Mouse (Mus musculus) stomach, postnatal 0 days (tissue): ENCODE measurements around the gene Prpf19. TPM values are rescaled to one million over a fixed set of nuclear protein-coding genes. Genes with fewer than 3 reads are reported as not detected.

Experiments
- ATAC-seq: fragments of 200-750 bp; cut with Nextera tagmentation; 2 replicates; pipeline ENCODE4 v1.8.0; 2017; ENCODE audit not compliant: low FRiP score, low TSS enrichment
- DNase-seq: peaks from one replicate; pipeline ENCODE4 v3.0.0-alpha.2; 2016; ENCODE audit warnings: low spot score
- H3K27ac ChIP-seq: fragments of 300-500 bp; sonication (generic); replicated peaks from 2 replicates; pipeline ENCODE4 v1.5.1; 2014; ENCODE audit warnings: mild to moderate bottlenecking, control low read depth
- H3K27me3 ChIP-seq: fragments of 300-500 bp; sonication (generic); 2 replicates; pipeline ENCODE4 v1.6.1; 2014; ENCODE audit warnings: low read length; ENCODE audit not compliant: control insufficient read depth, insufficient read depth
- H3K36me3 ChIP-seq: fragments of 300-500 bp; sonication (generic); 2 replicates; pipeline ENCODE4 v1.6.1; 2014; ENCODE audit warnings: low read length, mixed read lengths; ENCODE audit not compliant: control insufficient read depth, insufficient read depth
- H3K4me1 ChIP-seq: fragments of 300-500 bp; sonication (generic); replicated peaks from 2 replicates; pipeline ENCODE4 v1.6.1; 2014; ENCODE audit warnings: antibody characterized with exemption; ENCODE audit not compliant: control insufficient read depth, insufficient read depth
- H3K4me2 ChIP-seq: fragments of 300-500 bp; sonication (generic); replicated peaks from 2 replicates; pipeline ENCODE4 v1.6.1; 2014; ENCODE audit warnings: low read depth, mild to moderate bottlenecking, control low read depth, moderate library complexity
- H3K4me3 ChIP-seq: fragments of 300-500 bp; sonication (generic); 2 replicates; pipeline ENCODE4 v1.5.1; 2014; ENCODE audit warnings: low read depth, low read length, control low read depth
- H3K9ac ChIP-seq: fragments of 300-500 bp; sonication (generic); 2 replicates; pipeline ENCODE4 v1.6.1; 2014; ENCODE audit warnings: mild to moderate bottlenecking, low read length, control low read depth, mixed read lengths
- H3K9me3 ChIP-seq: fragments of 300-500 bp; sonication (generic); 2 replicates; pipeline ENCODE4 v1.6.1; 2016; ENCODE audit warnings: low read length; ENCODE audit not compliant: control insufficient read depth
- CTCF ChIP-seq: IDR thresholded peaks from 2 replicates; pipeline ENCODE4 v1.5.1; 2016; ENCODE audit warnings: antibody characterized with exemption, low read depth, mild to moderate bottlenecking, moderate library complexity
- EP300 ChIP-seq: optimal IDR thresholded peaks from 2 replicates; pipeline ENCODE3; 2016; ENCODE audit warnings: antibody characterized with exemption
- WGBS: fragments of 180-500 bp; shearing (Covaris S2); extraction: QIAGEN DNeasy Blood & Tissue Kit; methylation state at CpG from one replicate; pipeline ENCODE4 v1.1.7; 2014; 5-methylcytosine and 5-hydroxymethylcytosine counted together
- polyA plus RNA-seq: library from polyadenylated mRNA; unstranded; fragments of >200 nt; fragmentation: Nextera tagmentation; extraction: Ambion mirVana; gene quantifications from 2 replicates; pipeline ENCODE4 v1.2.1, GENCODE M21; 2015

Prpf19 gene
- polyA plus RNA-seq, 1 experiment from 2014 or later: 19.5 TPM

DNA sequence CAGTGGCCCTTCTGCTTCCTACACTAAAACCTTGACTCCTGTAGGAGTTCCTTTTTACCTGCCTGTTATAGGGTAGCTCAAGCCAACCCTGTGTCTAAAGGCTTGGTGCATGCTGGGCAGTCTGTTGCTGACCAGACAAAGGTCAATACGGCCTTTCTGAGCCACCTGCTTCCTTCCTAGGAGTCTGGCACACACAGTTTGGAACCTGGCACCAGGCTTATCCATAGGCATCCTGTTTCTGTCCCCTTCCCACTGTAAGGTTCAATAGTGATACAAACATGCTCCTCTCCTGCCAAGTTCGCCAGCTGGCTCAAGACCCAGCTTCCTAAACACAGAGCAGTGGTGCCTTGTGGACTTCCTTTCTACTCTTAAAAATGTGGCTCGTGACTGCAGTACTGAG, 51.5 kb downstream of the Prpf19 start:
- Histone ChIP-seq H3K27me3 (no peaks in the 10 kb centered on the region), H3K4me2 (no peak overlapping the region), H3K9ac (peak overlapping the region; percentile 27; the same call in 1 of the 2 replicates), H3K27ac (no peak overlapping the region), H3K9me3 (no peaks in the 10 kb centered on the region), H3K36me3 (peaks cover 8% of the 10 kb centered on the region; the same call in 1 of the 2 replicates), H3K4me1 (no peaks in the 10 kb centered on the region; the same call in 1 of the 2 replicates), H3K4me3 (no peak overlapping the region)
- ATAC-seq (no peak), DNase-seq (no peak)
- TF ChIP-seq CTCF (no peak), EP300 (no peak)
- WGBS: 84% methylated on average over 3 of the region's 3 CpGs

DNA sequence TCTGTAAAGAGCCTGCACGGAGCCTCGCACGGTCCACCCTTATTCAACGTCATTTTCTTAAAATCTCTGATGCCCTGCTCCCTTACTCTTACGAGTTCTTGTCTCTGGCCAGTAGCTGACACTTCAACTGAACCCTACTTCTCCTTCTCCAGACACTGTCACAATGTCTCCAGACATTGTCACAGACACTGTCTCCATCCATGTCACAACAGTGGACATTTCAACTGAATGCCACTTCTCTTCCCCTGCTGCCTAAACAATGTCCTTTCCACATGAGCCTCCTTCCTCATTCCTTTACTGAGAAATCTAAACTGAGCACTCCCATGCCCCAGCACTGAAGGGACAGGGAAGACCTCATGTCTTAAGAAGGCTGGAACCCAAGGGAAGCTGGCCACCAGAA, 52.2 kb downstream of the Prpf19 start:
- WGBS: 79% methylated on average over 5 of the region's 5 CpGs
- Histone ChIP-seq H3K4me3 (peak overlapping the region; percentile 61), H3K9me3 (no peaks in the 10 kb centered on the region), H3K4me1 (no peaks in the 10 kb centered on the region; the same call in 1 of the 2 replicates), H3K4me2 (peak overlapping the region; percentile 99), H3K36me3 (peaks cover 8% of the 10 kb centered on the region; the same call in 1 of the 2 replicates), H3K27ac (no peak overlapping the region), H3K9ac (peak overlapping the region; percentile 84), H3K27me3 (no peaks in the 10 kb centered on the region)
- ATAC-seq (no peak), DNase-seq (no peak)
- TF ChIP-seq EP300 (no peak), CTCF (no peak)

DNA sequence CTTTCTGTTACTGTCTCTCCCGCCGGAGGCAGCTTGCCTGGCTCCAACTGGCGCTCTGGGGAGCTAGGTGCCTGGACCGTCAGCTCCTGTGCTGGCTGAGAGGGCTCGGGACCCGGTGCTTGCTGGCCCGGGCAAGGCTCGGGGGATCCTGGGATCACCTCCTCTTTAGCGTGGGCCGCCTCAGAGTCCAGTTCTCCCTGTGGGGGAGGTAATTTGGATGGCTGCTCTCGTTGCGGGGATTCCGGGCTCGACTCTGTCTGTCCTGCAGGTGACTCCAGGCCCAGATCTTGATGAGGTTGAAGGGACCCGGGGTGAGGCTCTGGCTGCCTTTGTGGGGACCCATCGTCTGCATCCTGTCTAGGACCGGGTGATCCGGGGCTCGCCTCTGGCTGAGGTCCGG, 53.4 kb downstream of the Prpf19 start:
- under 1% methylated on average over 20 of the region's 20 CpGs for whole genome bisulfite sequencing

DNA sequence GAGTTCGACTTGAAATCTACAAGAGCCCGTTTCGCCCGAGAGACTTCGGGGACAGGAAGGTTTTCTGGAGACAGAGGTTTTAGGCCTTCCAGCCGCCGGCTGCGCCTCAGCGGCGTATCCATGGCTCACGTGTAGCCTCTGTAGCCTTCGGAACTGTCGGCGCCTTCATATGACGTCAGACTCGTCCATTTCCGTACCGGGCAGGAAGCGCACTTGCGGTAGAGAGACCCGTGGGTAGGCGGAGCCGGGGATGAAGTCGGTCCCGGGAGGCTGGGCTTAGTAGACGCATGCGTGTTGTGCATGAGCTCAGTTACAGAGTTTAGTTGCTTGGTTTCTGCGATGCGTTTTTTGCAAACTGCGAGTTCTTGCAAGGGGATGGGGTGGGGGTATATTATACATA, 54.1 kb downstream of the Prpf19 start, which contains the start of gene Ccdc86:
Gene Ccdc86 (minus strand): TSS at position 155 of the 400 bp plus-strand sequence.
- ATAC-seq: peak; percentile 97
- H3K36me3 ChIP-seq: peaks cover under 1% of the 10 kb centered on the region; the same call in 1 of the 2 replicates
- no peaks in the 10 kb centered on the region; the same call in 1 of the 2 replicates for H3K4me1 ChIP-seq
- H3K9ac ChIP-seq: peak within 1 kb of the TSS; percentile 84
- peak; percentile 98 for DNase-seq
- H3K9me3 ChIP-seq: no peaks in the 10 kb centered on the region
- TF ChIP-seq CTCF (no peak), EP300 (no peak)
- H3K27me3 ChIP-seq: no peaks in the 10 kb centered on the region
- peak within 1 kb of the TSS; percentile 69 for H3K27ac ChIP-seq
- 0% methylated on average over 30 of the region's 30 CpGs for WGBS
- H3K4me3 ChIP-seq: peak within 1 kb of the TSS; percentile 61
- peak within 1 kb of the TSS; percentile 99 for H3K4me2 ChIP-seq

More for the DNA sequence above, 53.4 kb downstream of the Prpf19 start:
- Histone ChIP-seq H3K4me1 (no peaks in the 10 kb centered on the region; the same call in 1 of the 2 replicates), H3K9ac (peak overlapping the region; percentile 84), H3K36me3 (peaks cover 7% of the 10 kb centered on the region; the same call in 1 of the 2 replicates), H3K27ac (peak overlapping the region; percentile 40; the same call in 1 of the 2 replicates), H3K27me3 (no peaks in the 10 kb centered on the region), H3K4me3 (peak overlapping the region; percentile 61), H3K9me3 (no peaks in the 10 kb centered on the region), H3K4me2 (peak overlapping the region; percentile 99)
- no peak for TF ChIP-seq CTCF
- TF ChIP-seq EP300: no peak
- DNase-seq: peak; percentile 27
- ATAC-seq: no peak

DNA sequence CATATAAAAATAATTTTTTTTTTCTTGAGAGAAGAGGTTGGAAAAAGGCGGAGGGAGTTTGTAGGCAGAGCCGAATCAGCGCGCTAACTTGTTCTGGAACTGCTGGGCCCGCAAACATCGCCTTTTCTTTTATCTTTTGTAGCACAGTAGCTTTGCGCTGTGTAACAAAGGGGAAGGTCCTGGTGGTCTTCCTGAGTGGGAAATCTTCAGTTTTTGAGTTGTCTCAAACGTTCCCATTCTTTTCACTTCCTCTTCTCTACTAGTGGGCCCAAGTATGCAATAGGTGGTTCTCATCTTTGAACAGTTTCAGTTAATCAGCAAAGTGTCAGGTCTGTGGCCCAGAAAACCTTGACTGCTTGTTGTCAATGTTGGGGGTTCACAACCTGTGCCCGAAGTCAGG, 54.5 kb downstream of the Prpf19 start:
- Histone ChIP-seq H3K27me3 (no peaks in the 10 kb centered on the region), H3K36me3 (no peaks in the 10 kb centered on the region), H3K4me1 (no peaks in the 10 kb centered on the region; the same call in 1 of the 2 replicates), H3K9me3 (no peaks in the 10 kb centered on the region), H3K4me2 (peak overlapping the region; percentile 52), H3K9ac (peak overlapping the region; percentile 43), H3K4me3 (peak overlapping the region; percentile 61; the same call in 1 of the 2 replicates), H3K27ac (peak overlapping the region; percentile 69)
- 19% methylated on average over 9 of the region's 9 CpGs for WGBS
- ATAC-seq: no peak
- no peak for DNase-seq
- TF ChIP-seq CTCF (no peak), EP300 (no peak)
